Mouse (Mus musculus): ENCODE results near the gene Nid2. TPM values are rescaled to one million over a fixed set of nuclear protein-coding genes. Genes with fewer than 3 reads are reported as not detected.
A peak's percentile ranks its signal among the peaks of the same experiment; 100 is the strongest.

The Nid2 gene
- total and polyA plus RNA-seq, 3 experiments, result 12.1 to 21.6 (median 21.2) TPM

- DNase-seq, result no peak
- 89% methylated on average over 2 of the region's 2 CpGs for WGBS
- Histone ChIP-seq H3K9ac (ENCODE audit: low read depth, low read length) (no peak overlapping the region; the same call in 1 of the 2 replicates), H3K4me3 (no peak overlapping the region), H3K4me1 (ENCODE audit: control insufficient read depth, insufficient read depth, low read length) (peaks cover 2% of the 10 kb centered on the region), H3K27me3 (ENCODE audit: control insufficient read depth, insufficient read depth, low read length) (no peaks in the 10 kb centered on the region), H3K79me2 (replicated peaks; ENCODE audit: control insufficient read depth, insufficient read depth, low read length) (no peaks in the 10 kb centered on the region), H3K36me3 (ENCODE audit: control insufficient read depth, insufficient read depth, low read length) (0 out of 2 replicates have a peak, but pooled peaks cover 2% of the 10 kb centered on the region), H3K27ac (no peak overlapping the region)
- TF ChIP-seq POLR2A (IDR thresholded peaks at IDR 0.05; ENCODE audit: insufficient read depth, low read depth, low read length), result no peak
- no peak for TF ChIP-seq CTCF (IDR thresholded peaks at IDR 0.05)
- no peak for TF ChIP-seq EP300 (IDR thresholded peaks at IDR 0.05; ENCODE audit: insufficient read depth, low read depth, low read length)
- intact Hi-C loops (cut with DNase I), result no loop called here
Observed at GRCm38 (mm10) chr14:19746731-19747130, 4.3 kb upstream of the Nid2 start.

DNA sequence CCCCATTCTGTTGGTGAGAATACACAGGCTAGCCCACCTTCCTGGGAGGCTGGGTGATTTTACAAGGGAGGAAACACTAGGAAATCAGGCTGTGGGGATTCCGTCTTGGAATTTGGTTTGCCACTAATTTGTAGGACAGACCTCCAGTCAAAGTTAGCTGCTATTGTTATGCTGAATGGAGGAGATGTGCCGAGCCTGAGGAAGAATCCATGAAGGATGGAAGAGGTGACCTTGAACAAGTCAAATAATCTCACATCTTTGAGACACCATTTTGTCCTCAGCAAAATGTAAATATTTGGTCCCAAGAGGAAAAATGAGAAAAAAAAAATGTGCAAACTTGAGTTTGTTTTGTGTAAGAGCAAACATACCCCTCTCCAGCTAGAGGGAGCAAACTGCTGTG is 1.3 kb upstream of the Nid2 start:
- peak overlapping the region; percentile 92; the same call in 1 of the 2 replicates for H3K27ac ChIP-seq
- H3K4me3 ChIP-seq, result no peak overlapping the region
- H3K79me2 ChIP-seq (replicated peaks; ENCODE audit: control insufficient read depth, insufficient read depth, low read length), result no peaks in the 10 kb centered on the region
- no peaks in the 10 kb centered on the region for H3K27me3 ChIP-seq (ENCODE audit: control insufficient read depth, insufficient read depth, low read length)
- TF ChIP-seq CTCF (IDR thresholded peaks at IDR 0.05) (no peak), POLR2A (IDR thresholded peaks at IDR 0.05; ENCODE audit: insufficient read depth, low read depth, low read length) (no peak), EP300 (IDR thresholded peaks at IDR 0.05; ENCODE audit: insufficient read depth, low read depth, low read length) (no peak)
- H3K4me1 ChIP-seq (ENCODE audit: control insufficient read depth, insufficient read depth, low read length), result peaks cover 7% of the 10 kb centered on the region
- WGBS, result 76% methylated on average over 2 of the region's 2 CpGs
- H3K36me3 ChIP-seq (ENCODE audit: control insufficient read depth, insufficient read depth, low read length), result 0 out of 2 replicates have a peak, but pooled peaks cover 4% of the 10 kb centered on the region
- intact Hi-C loops (cut with DNase I), result loop anchor here (2.0 to 5.0 kb wide), 3 partner anchors 15 to 333 kb away; no protein-coding TSS in a partner anchor
- no peak overlapping the region for H3K9ac ChIP-seq (ENCODE audit: low read depth, low read length)
- DNase-seq, result no peak

GRCm38 (mm10) chr14:19750411-19751024 is 547 bp upstream of the Nid2 start:
- intact Hi-C loops (cut with DNase I), result loop anchor here (1.0 to 5.0 kb wide), 3 partner anchors 13 to 332 kb away; no protein-coding TSS in a partner anchor
- Histone ChIP-seq H3K36me3 (ENCODE audit: control insufficient read depth, insufficient read depth, low read length) (0 out of 2 replicates have a peak, but pooled peaks cover 4% of the 10 kb centered on the region), H3K4me3 (peak overlapping the region; percentile 95), H3K79me2 (replicated peaks; ENCODE audit: control insufficient read depth, insufficient read depth, low read length) (peaks cover 1% of the 10 kb centered on the region; the same call in 1 of the 2 replicates), H3K27me3 (ENCODE audit: control insufficient read depth, insufficient read depth, low read length) (no peaks in the 10 kb centered on the region), H3K27ac (peak overlapping the region; percentile 92), H3K4me1 (ENCODE audit: control insufficient read depth, insufficient read depth, low read length) (peaks cover 7% of the 10 kb centered on the region), H3K9ac (ENCODE audit: low read depth, low read length) (peak overlapping the region; percentile 81)
- DNase-seq, result peak in 1 of 2 experiments; percentile 51
- 9% methylated on average over 26 of the region's 26 CpGs for WGBS
- TF ChIP-seq CTCF (IDR thresholded peaks at IDR 0.05) (no peak), POLR2A (IDR thresholded peaks at IDR 0.05; ENCODE audit: insufficient read depth, low read depth, low read length) (no peak), EP300 (IDR thresholded peaks at IDR 0.05; ENCODE audit: insufficient read depth, low read depth, low read length) (no peak)

- no peaks in the 10 kb centered on the region for H3K27me3 ChIP-seq (ENCODE audit: control insufficient read depth, insufficient read depth, low read length)
- TF ChIP-seq POLR2A (IDR thresholded peaks at IDR 0.05; ENCODE audit: insufficient read depth, low read depth, low read length), result no peak
- TF ChIP-seq EP300 (IDR thresholded peaks at IDR 0.05; ENCODE audit: insufficient read depth, low read depth, low read length), result no peak
- TF ChIP-seq CTCF (IDR thresholded peaks at IDR 0.05), result no peak
- 13% methylated on average over 21 of the region's 21 CpGs for WGBS
- DNase-seq, result peak in 1 of 2 experiments; percentile 45
- 0 out of 2 replicates have a peak, but pooled peaks cover 3% of the 10 kb centered on the region for H3K36me3 ChIP-seq (ENCODE audit: control insufficient read depth, insufficient read depth, low read length)
- H3K4me3 ChIP-seq, result peak overlapping the region; percentile 95
- H3K9ac ChIP-seq (ENCODE audit: low read depth, low read length), result peak overlapping the region; percentile 45
- peaks cover 5% of the 10 kb centered on the region for H3K4me1 ChIP-seq (ENCODE audit: control insufficient read depth, insufficient read depth, low read length)
- intact Hi-C loops (cut with DNase I), result loop anchor here (5.0 kb wide), 1 partner anchor 330 kb away; no protein-coding TSS in a partner anchor
- peaks cover 1% of the 10 kb centered on the region for H3K79me2 ChIP-seq (replicated peaks; ENCODE audit: control insufficient read depth, insufficient read depth, low read length)
- no peak overlapping the region; the same call in 1 of the 2 replicates for H3K27ac ChIP-seq
Observed at GRCm38 (mm10) chr14:19752276-19752675, 1.2 kb downstream of the Nid2 start.

- intact Hi-C loops (cut with DNase I), result no loop called here
- H3K4me1 ChIP-seq (ENCODE audit: control insufficient read depth, insufficient read depth, low read length), result peaks cover 9% of the 10 kb centered on the region
- H3K27me3 ChIP-seq (ENCODE audit: control insufficient read depth, insufficient read depth, low read length), result no peaks in the 10 kb centered on the region
- H3K27ac ChIP-seq, result peak overlapping the region; percentile 38
- H3K79me2 ChIP-seq (replicated peaks; ENCODE audit: control insufficient read depth, insufficient read depth, low read length), result peaks cover 1% of the 10 kb centered on the region
- WGBS, result 42% methylated on average over 10 of the region's 10 CpGs
- TF ChIP-seq CTCF (IDR thresholded peaks at IDR 0.05), result no peak
- no peak for TF ChIP-seq EP300 (IDR thresholded peaks at IDR 0.05; ENCODE audit: insufficient read depth, low read depth, low read length)
- TF ChIP-seq POLR2A (IDR thresholded peaks at IDR 0.05; ENCODE audit: insufficient read depth, low read depth, low read length), result no peak
- H3K4me3 ChIP-seq, result no peak overlapping the region
- no peak for DNase-seq
- H3K9ac ChIP-seq (ENCODE audit: low read depth, low read length), result no peak overlapping the region
- H3K36me3 ChIP-seq (ENCODE audit: control insufficient read depth, insufficient read depth, low read length), result peaks cover 2% of the 10 kb centered on the region; the same call in 1 of the 2 replicates
Observed at GRCm38 (mm10) chr14:19759277-19760193, 8.5 kb downstream of the Nid2 start.

All from heart, adult 2 months (tissue).